ENCODE assay signal across 7 mouse cellular contexts in genomic region chr17:32363821-32364301, GRCm38 (mm10). TPM values are rescaled to one million over a fixed set of nuclear protein-coding genes. Genes with fewer than 3 reads are reported as not detected.
DNase-seq lines count a peak whose midpoint lies in the region; ATAC-seq lines count a peak whose summit lies in the region.

No protein-coding gene starts in this region.

- H3K4me1 ChIP-seq in brown adipose tissue, adult 24 weeks (ENCODE audit: control insufficient read depth, insufficient read depth, insufficient read length, low read length), result peaks cover 8% of the 10 kb centered on the region
- H3K4me1 ChIP-seq in hindbrain, embryonic 10.5 days (replicated peaks), result peaks cover 42% of the 10 kb centered on the region
- H3K4me1 ChIP-seq in liver, embryonic 15.5 days (replicated peaks), result peaks cover 61% of the 10 kb centered on the region

- ATAC-seq in liver, embryonic 15.5 days (ENCODE audit: insufficient read depth), result peak; percentile 40

- no peaks in the 10 kb centered on the region for H3K27me3 ChIP-seq in hindbrain, embryonic 10.5 days (ENCODE audit: insufficient read depth, poor library complexity, severe bottlenecking)
- no peaks in the 10 kb centered on the region for H3K27me3 ChIP-seq in liver, embryonic 15.5 days

- H3K36me3 ChIP-seq in hindbrain, embryonic 10.5 days, result peaks cover 46% of the 10 kb centered on the region
- peaks cover 38% of the 10 kb centered on the region for H3K36me3 ChIP-seq in liver, embryonic 15.5 days (replicated peaks)

- peak; percentile 26 for DNase-seq in retina, embryonic 14.5 days (ENCODE audit: low spot score)
- no peak for DNase-seq in retina, postnatal 1 day
- no peak for DNase-seq in hindbrain, embryonic 10.5 days (ENCODE audit: low spot score)
- peak; percentile 14 for DNase-seq in thymus, postnatal 0 days (ENCODE audit: low spot score)
- no peak for DNase-seq in gastrocnemius, postnatal 10 days

- WGBS in hindbrain, embryonic 10.5 days, result under 1% methylated on average over 33 of the region's 50 CpGs
- WGBS in liver, embryonic 15.5 days (ENCODE audit: insufficient replicate concordance), result 0% methylated on average over 35 of the region's 50 CpGs

- H3K4me3 ChIP-seq in brown adipose tissue, adult 24 weeks (ENCODE audit: insufficient read depth, low read depth, low read length), result peak overlapping the region; percentile 86
- H3K4me3 ChIP-seq in hindbrain, embryonic 10.5 days, result peak overlapping the region; percentile 99
- peak overlapping the region; percentile 94 for H3K4me3 ChIP-seq in liver, embryonic 15.5 days (replicated peaks)

- H3K4me2 ChIP-seq in liver, embryonic 15.5 days, result peak overlapping the region; percentile 89

- no peaks in the 10 kb centered on the region for H3K9me3 ChIP-seq in hindbrain, embryonic 10.5 days
- H3K9me3 ChIP-seq in liver, embryonic 15.5 days (replicated peaks), result no peaks in the 10 kb centered on the region

- H3K9ac ChIP-seq in liver, embryonic 15.5 days, result peak overlapping the region; percentile 90

- no peak overlapping the region for H3K27ac ChIP-seq in brown adipose tissue, adult 24 weeks (replicated peaks; ENCODE audit: low read depth, low read length)
- peak overlapping the region; percentile 98 for H3K27ac ChIP-seq in hindbrain, embryonic 10.5 days
- H3K27ac ChIP-seq in liver, embryonic 15.5 days (replicated peaks), result peak overlapping the region; percentile 71

RNA-seq across cellular contexts. Expression of gene Akap8l, which starts 13.5 kb away (rescaled TPM):
- polyA plus RNA-seq in brown adipose tissue, adult 24 weeks (2012; ENCODE audit: insufficient read depth, insufficient read length, missing spikeins), result 23.0 and 27.9 TPM in 2 replicates
- polyA plus RNA-seq in hindbrain, embryonic 10.5 days (2016; fragmentation: Nextera tagmentation; extraction: Ambion mirVana), result 101 and 112 TPM in 2 replicates
- polyA plus RNA-seq in liver, embryonic 15.5 days (2015; fragmentation: Nextera tagmentation; extraction: Ambion mirVana), result 36.1 and 39.1 TPM in 2 replicates
- polyA plus RNA-seq in thymus, postnatal 0 days (2015; fragmentation: Nextera tagmentation; extraction: Ambion mirVana), result 62.4 and 66.4 TPM in 2 replicates
- 10 to 100 TPM; 23.7 to 39.9 TPM for total RNA-seq in gastrocnemius, postnatal 10 days (2021)

RNA-seq across cellular contexts. Expression of gene Wiz, which starts 25.4 kb away (rescaled TPM):
- polyA plus RNA-seq in brown adipose tissue, adult 24 weeks (2012; ENCODE audit: insufficient read depth, insufficient read length, missing spikeins), result 10.3 and 14.1 TPM in 2 replicates
- 25.1 and 34.7 TPM in 2 replicates for polyA plus RNA-seq in hindbrain, embryonic 10.5 days (2016; fragmentation: Nextera tagmentation; extraction: Ambion mirVana)
- 6.2 and 6.7 TPM in 2 replicates for polyA plus RNA-seq in liver, embryonic 15.5 days (2015; fragmentation: Nextera tagmentation; extraction: Ambion mirVana)
- polyA plus RNA-seq in thymus, postnatal 0 days (2015; fragmentation: Nextera tagmentation; extraction: Ambion mirVana), result 13.2 and 15.3 TPM in 2 replicates
- total RNA-seq in gastrocnemius, postnatal 10 days (2021), result 10 to 100 TPM; 17.5 to 24.5 TPM

RNA-seq across cellular contexts. Expression of gene Rasal3, which starts 39.5 kb away (rescaled TPM):
- 1.9 TPM in 1 of 2 replicates, not detected in the other for polyA plus RNA-seq in brown adipose tissue, adult 24 weeks (2012; ENCODE audit: insufficient read depth, insufficient read length, missing spikeins)
- 0.75 and 1.0 TPM in 2 replicates for polyA plus RNA-seq in hindbrain, embryonic 10.5 days (2016; fragmentation: Nextera tagmentation; extraction: Ambion mirVana)
- 2.4 and 4.0 TPM in 2 replicates for polyA plus RNA-seq in liver, embryonic 15.5 days (2015; fragmentation: Nextera tagmentation; extraction: Ambion mirVana)
- 164 and 165 TPM in 2 replicates for polyA plus RNA-seq in thymus, postnatal 0 days (2015; fragmentation: Nextera tagmentation; extraction: Ambion mirVana)
- under 1 TPM; 0.70 to 0.90 TPM for total RNA-seq in gastrocnemius, postnatal 10 days (2021)

RNA-seq across cellular contexts. Expression of gene Akap8, which starts 42.8 kb away (rescaled TPM):
- polyA plus RNA-seq in brown adipose tissue, adult 24 weeks (2012; ENCODE audit: insufficient read depth, insufficient read length, missing spikeins), result 20.9 and 26.8 TPM in 2 replicates
- 114 and 133 TPM in 2 replicates for polyA plus RNA-seq in hindbrain, embryonic 10.5 days (2016; fragmentation: Nextera tagmentation; extraction: Ambion mirVana)
- polyA plus RNA-seq in liver, embryonic 15.5 days (2015; fragmentation: Nextera tagmentation; extraction: Ambion mirVana), result 29.1 and 32.3 TPM in 2 replicates
- 73.0 and 82.9 TPM in 2 replicates for polyA plus RNA-seq in thymus, postnatal 0 days (2015; fragmentation: Nextera tagmentation; extraction: Ambion mirVana)
- total RNA-seq in gastrocnemius, postnatal 10 days (2021), result 10 to 100 TPM; 37.6 to 50.2 TPM

Comparison
In these comparisons a context has a peak if more than half of its experiments do, and no peak if none do; other contexts are left out.
1. DNase-seq: peak in retina, embryonic 14.5 days (single experiment) and thymus, postnatal 0 days (single experiment); none in retina, postnatal 1 day (single experiment), hindbrain, embryonic 10.5 days (single experiment) and gastrocnemius, postnatal 10 days (single experiment).
2. RNA of gene Rasal3, which starts 39.5 kb away (polyA plus RNA-seq): 164 to 165 TPM in thymus, postnatal 0 days; 2.4 to 4.0 TPM in liver, embryonic 15.5 days, 0.75 to 1.0 TPM in hindbrain, embryonic 10.5 days and 1.9 TPM in brown adipose tissue, adult 24 weeks; every median in the first group is over 10 times any median in the second.
3. Peak in every context shown above with its lines, with median percentiles within 50 percentile points of each other: H3K4me3 ChIP-seq.